Mouse (Mus musculus): ENCODE measurements around the gene Smo. TPM values are rescaled to one million over a fixed set of nuclear protein-coding genes. Genes with fewer than 3 reads are reported as not detected.

The Smo gene
- polyA plus RNA-seq, 1 experiment from 2014 or later: 10.4 TPM

Other genes starting within 250 kb of the Smo start
- 2.8 and 3.2 TPM in 2 replicates for gene Kcp, start 227.6 kb upstream of the Smo start, polyA plus RNA-seq (2016; fragmentation: Nextera tagmentation; extraction: Ambion mirVana)
- 5.9 and 7.2 TPM in 2 replicates for gene Irf5, start 208.9 kb upstream of the Smo start, polyA plus RNA-seq (2016; fragmentation: Nextera tagmentation; extraction: Ambion mirVana)
- gene Tnpo3, start 125.6 kb upstream of the Smo start, polyA plus RNA-seq (2016; fragmentation: Nextera tagmentation; extraction: Ambion mirVana): 55.2 and 56.6 TPM in 2 replicates
- 197 and 203 TPM in 2 replicates for gene Tspan33, start 41.3 kb upstream of the Smo start, polyA plus RNA-seq (2016; fragmentation: Nextera tagmentation; extraction: Ambion mirVana)
- gene Ahcyl2, start 32.5 kb downstream of the Smo start, polyA plus RNA-seq (2016; fragmentation: Nextera tagmentation; extraction: Ambion mirVana): 8.6 and 10.2 TPM in 2 replicates
- gene Strip2, start 181.5 kb downstream of the Smo start, polyA plus RNA-seq (2016; fragmentation: Nextera tagmentation; extraction: Ambion mirVana): 0.54 and 0.72 TPM in 2 replicates

All from liver, embryonic 12.5 days (tissue).